Mouse (Mus musculus) small intestine, adult 2 months (tissue): ENCODE measurements around the gene Rpl9.

Experiments used
- CTCF ChIP-seq: fragments of 200-500 bp; IDR thresholded peaks from 2 replicates; pipeline ENCODE4 v1.5.1; 2012; ENCODE audit warnings: low read depth, mild to moderate bottlenecking, control low read depth, inconsistent platforms, low read length, moderate library complexity, mixed read lengths; ENCODE audit not compliant: insufficient replicate concordance, insufficient read length; ENCODE audit errors: extremely low read depth
- POLR2A ChIP-seq: fragments of 200-500 bp; IDR thresholded peaks from 2 replicates; pipeline ENCODE4 v1.6.1; 2012; ENCODE audit warnings: low read depth, mild to moderate bottlenecking, control low read depth, inconsistent platforms, low read length, moderate library complexity

DNA sequence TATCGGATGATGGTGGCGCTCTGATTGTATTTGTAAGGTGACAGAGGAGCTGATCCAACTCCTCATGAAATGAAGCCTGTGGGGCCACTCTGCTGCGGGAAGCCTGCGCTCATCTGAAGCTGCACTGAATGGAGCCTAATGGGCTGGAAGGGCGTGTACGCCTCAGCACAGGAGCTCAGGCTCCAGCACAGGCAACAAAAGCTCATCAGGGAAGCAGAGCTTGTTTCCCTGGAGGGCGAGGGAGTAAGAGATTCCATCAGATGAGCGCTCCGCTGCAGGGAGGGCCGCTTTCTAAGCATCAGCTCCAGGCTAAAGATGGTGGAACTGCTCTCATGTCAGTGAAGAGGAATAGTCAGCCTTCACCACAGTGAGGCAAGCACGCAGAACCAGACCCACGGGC is 16.7 kb upstream of the Rpl9 start:
- TF ChIP-seq CTCF (no peak), POLR2A (no peak)
